8 mouse cellular contexts compared by ENCODE assay signal in genomic region chr3:144570816-144571487, GRCm38 (mm10). TPM values are rescaled to one million over a fixed set of nuclear protein-coding genes. Genes with fewer than 3 reads are reported as not detected.
DNase-seq lines count a peak whose midpoint lies in the region; ATAC-seq and TF ChIP-seq lines count a peak whose summit lies in the region.

No protein-coding gene starts in this region.

- no peaks in the 10 kb centered on the region for H3K9me3 ChIP-seq in limb, embryonic 14.5 days (ENCODE audit: control insufficient read depth, low read length)
- no peaks in the 10 kb centered on the region for H3K9me3 ChIP-seq in stomach, postnatal 0 days (ENCODE audit: control insufficient read depth, low read length)

- no peak for TF ChIP-seq EP300 in stomach, postnatal 0 days (optimal IDR thresholded peaks at IDR 0.05)

- H3K4me3 ChIP-seq in limb, embryonic 14.5 days (replicated peaks; ENCODE audit: low read length) = peak overlapping the region; percentile 70
- peak overlapping the region; percentile 79 for H3K4me3 ChIP-seq in stomach, postnatal 0 days (ENCODE audit: low read depth, low read length)

- peaks cover 22% of the 10 kb centered on the region for H3K4me1 ChIP-seq in limb, embryonic 14.5 days (ENCODE audit: control insufficient read depth, insufficient read depth, low read length)
- H3K4me1 ChIP-seq in stomach, postnatal 0 days (replicated peaks; ENCODE audit: control insufficient read depth, insufficient read depth) = peaks cover 8% of the 10 kb centered on the region; the same call in 1 of the 2 replicates

- H3K27me3 ChIP-seq in limb, embryonic 14.5 days (ENCODE audit: control insufficient read depth, insufficient read depth, low read length) = no peaks in the 10 kb centered on the region
- H3K27me3 ChIP-seq in stomach, postnatal 0 days (ENCODE audit: control insufficient read depth, insufficient read depth, low read length) = no peaks in the 10 kb centered on the region

- TF ChIP-seq POLR2A in limb, embryonic 14.5 days (IDR thresholded peaks at IDR 0.05; ENCODE audit: borderline replicate concordance, extremely low read depth, insufficient read depth, insufficient read length) = no peak

- H3K27ac ChIP-seq in limb, embryonic 14.5 days (replicated peaks; ENCODE audit: low read depth, low read length) = peak overlapping the region; percentile 91
- H3K27ac ChIP-seq in stomach, postnatal 0 days (replicated peaks) = peak overlapping the region; percentile 96

- peak; percentile 73 for DNase-seq in embryo, embryonic 10.5 days (ENCODE audit: low spot score)
- DNase-seq in embryo, embryonic 10 days (ENCODE audit: low spot score) = no peak
- DNase-seq in right cerebral cortex, postnatal 4 days = peak; percentile 78
- DNase-seq in right cerebral cortex, postnatal 36 days (ENCODE audit: low spot score in 2 of 2) = no peak
- peak; percentile 85 for DNase-seq in limb, embryonic 14.5 days (ENCODE audit: low spot score)
- no peak for DNase-seq in stomach, postnatal 0 days (ENCODE audit: low spot score)
- DNase-seq in layer of hippocampus, adult 18-20 months (ENCODE audit: low spot score in 2 of 2) = no peak
- no peak for DNase-seq in c-Kit-positive CD71-positive TER-119-positive erythroid progenitor cells, embryonic 14.5 days (ENCODE audit: low spot score)

- under 1% methylated on average over 25 of the region's 25 CpGs for WGBS in limb, embryonic 14.5 days
- WGBS in stomach, postnatal 0 days = under 1% methylated on average over 25 of the region's 25 CpGs

- TF ChIP-seq CTCF in stomach, postnatal 0 days (IDR thresholded peaks at IDR 0.05; ENCODE audit: low read depth) = no peak

- ATAC-seq in limb, embryonic 14.5 days (ENCODE audit: low FRiP score, low read depth) = peak; percentile 13
- no peak for ATAC-seq in stomach, postnatal 0 days (ENCODE audit: low FRiP score, low TSS enrichment)

- H3K36me3 ChIP-seq in limb, embryonic 14.5 days (ENCODE audit: control insufficient read depth, insufficient read depth, low read length) = peaks cover 28% of the 10 kb centered on the region
- 0 out of 2 replicates have a peak, but pooled peaks cover 3% of the 10 kb centered on the region for H3K36me3 ChIP-seq in stomach, postnatal 0 days (ENCODE audit: control insufficient read depth, insufficient read depth, low read length)

- H3K9ac ChIP-seq in limb, embryonic 14.5 days (ENCODE audit: low read depth, low read length, severe bottlenecking) = peak overlapping the region; percentile 89
- peak overlapping the region; percentile 89 for H3K9ac ChIP-seq in stomach, postnatal 0 days (ENCODE audit: low read length)

- peak overlapping the region; percentile 58 for H3K4me2 ChIP-seq in limb, embryonic 14.5 days (replicated peaks; ENCODE audit: low read depth, low read length, severe bottlenecking)
- H3K4me2 ChIP-seq in stomach, postnatal 0 days (replicated peaks; ENCODE audit: low read depth) = peak overlapping the region; percentile 55

RNA-seq across cellular contexts. Expression of gene Selenof, which starts 0.8 kb away (rescaled TPM):
- 354 and 424 TPM in 2 replicates for polyA plus RNA-seq in limb, embryonic 14.5 days (2012; rRNA removed)
- 532 and 555 TPM in 2 replicates for polyA plus RNA-seq in limb, embryonic 14.5 days (2014; fragmentation: Nextera tagmentation; extraction: Ambion mirVana)
- 546 and 560 TPM in 2 replicates for polyA plus RNA-seq in stomach, postnatal 0 days (2015; fragmentation: Nextera tagmentation; extraction: Ambion mirVana)
- 100 to 1,000 TPM; 210 to 219 TPM for total RNA-seq in layer of hippocampus, adult 18-20 months (2021)

RNA-seq across cellular contexts. Expression of gene Hs2st1, which starts 1.0 kb away (rescaled TPM):
- polyA plus RNA-seq in limb, embryonic 14.5 days (2012; rRNA removed) = 20.2 and 20.6 TPM in 2 replicates
- polyA plus RNA-seq in limb, embryonic 14.5 days (2014; fragmentation: Nextera tagmentation; extraction: Ambion mirVana) = 15.8 and 17.9 TPM in 2 replicates
- polyA plus RNA-seq in stomach, postnatal 0 days (2015; fragmentation: Nextera tagmentation; extraction: Ambion mirVana) = 5.1 and 5.8 TPM in 2 replicates
- total RNA-seq in layer of hippocampus, adult 18-20 months (2021) = 10 to 100 TPM; 39.6 to 40.0 TPM

Comparison
In these comparisons a context has a peak if more than half of its experiments do, and no peak if none do; other contexts are left out.
1. DNase-seq: peak in embryo, embryonic 10.5 days (single experiment), right cerebral cortex, postnatal 4 days (single experiment) and limb, embryonic 14.5 days (single experiment); none in embryo, embryonic 10 days (single experiment), right cerebral cortex, postnatal 36 days (0 of 2), stomach, postnatal 0 days (single experiment), layer of hippocampus, adult 18-20 months (0 of 2) and c-Kit-positive CD71-positive TER-119-positive erythroid progenitor cells, embryonic 14.5 days (single experiment).